Mouse (Mus musculus) stomach, postnatal 0 days (tissue): ENCODE measurements at regions not wholly inside any gene's neighbourhood (a gene's known extent, or its start where the extent isn't known, plus 50 kb on each side); places are given as distances from the start of the nearest gene placed in this dataset.
A peak's percentile ranks its signal among the peaks of the same experiment; 100 is the strongest.

ENCODE experiments used
- ATAC-seq: fragments of 200-750 bp; cut with Nextera tagmentation; 2 replicates; pipeline ENCODE4 v1.8.0; 2017; ENCODE audit not compliant: low FRiP score, low TSS enrichment
- DNase-seq: peaks from one replicate; pipeline ENCODE4 v3.0.0-alpha.2; 2016; ENCODE audit warnings: low spot score
- H3K27ac ChIP-seq: fragments of 300-500 bp; sonication (generic); replicated peaks from 2 replicates; pipeline ENCODE4 v1.5.1; 2014; ENCODE audit warnings: mild to moderate bottlenecking, control low read depth
- H3K27me3 ChIP-seq: fragments of 300-500 bp; sonication (generic); 2 replicates; pipeline ENCODE4 v1.6.1; 2014; ENCODE audit warnings: low read length; ENCODE audit not compliant: control insufficient read depth, insufficient read depth
- H3K36me3 ChIP-seq: fragments of 300-500 bp; sonication (generic); 2 replicates; pipeline ENCODE4 v1.6.1; 2014; ENCODE audit warnings: low read length, mixed read lengths; ENCODE audit not compliant: control insufficient read depth, insufficient read depth
- H3K4me1 ChIP-seq: fragments of 300-500 bp; sonication (generic); replicated peaks from 2 replicates; pipeline ENCODE4 v1.6.1; 2014; ENCODE audit warnings: antibody characterized with exemption; ENCODE audit not compliant: control insufficient read depth, insufficient read depth
- H3K4me2 ChIP-seq: fragments of 300-500 bp; sonication (generic); replicated peaks from 2 replicates; pipeline ENCODE4 v1.6.1; 2014; ENCODE audit warnings: low read depth, mild to moderate bottlenecking, control low read depth, moderate library complexity
- H3K4me3 ChIP-seq: fragments of 300-500 bp; sonication (generic); 2 replicates; pipeline ENCODE4 v1.5.1; 2014; ENCODE audit warnings: low read depth, low read length, control low read depth
- H3K9ac ChIP-seq: fragments of 300-500 bp; sonication (generic); 2 replicates; pipeline ENCODE4 v1.6.1; 2014; ENCODE audit warnings: mild to moderate bottlenecking, low read length, control low read depth, mixed read lengths
- H3K9me3 ChIP-seq: fragments of 300-500 bp; sonication (generic); 2 replicates; pipeline ENCODE4 v1.6.1; 2016; ENCODE audit warnings: low read length; ENCODE audit not compliant: control insufficient read depth
- CTCF ChIP-seq: IDR thresholded peaks from 2 replicates; pipeline ENCODE4 v1.5.1; 2016; ENCODE audit warnings: antibody characterized with exemption, low read depth, mild to moderate bottlenecking, moderate library complexity
- EP300 ChIP-seq: optimal IDR thresholded peaks from 2 replicates; pipeline ENCODE3; 2016; ENCODE audit warnings: antibody characterized with exemption
- WGBS: fragments of 180-500 bp; shearing (Covaris S2); extraction: QIAGEN DNeasy Blood & Tissue Kit; methylation state at CpG from one replicate; pipeline ENCODE4 v1.1.7; 2014; 5-methylcytosine and 5-hydroxymethylcytosine counted together

DNA sequence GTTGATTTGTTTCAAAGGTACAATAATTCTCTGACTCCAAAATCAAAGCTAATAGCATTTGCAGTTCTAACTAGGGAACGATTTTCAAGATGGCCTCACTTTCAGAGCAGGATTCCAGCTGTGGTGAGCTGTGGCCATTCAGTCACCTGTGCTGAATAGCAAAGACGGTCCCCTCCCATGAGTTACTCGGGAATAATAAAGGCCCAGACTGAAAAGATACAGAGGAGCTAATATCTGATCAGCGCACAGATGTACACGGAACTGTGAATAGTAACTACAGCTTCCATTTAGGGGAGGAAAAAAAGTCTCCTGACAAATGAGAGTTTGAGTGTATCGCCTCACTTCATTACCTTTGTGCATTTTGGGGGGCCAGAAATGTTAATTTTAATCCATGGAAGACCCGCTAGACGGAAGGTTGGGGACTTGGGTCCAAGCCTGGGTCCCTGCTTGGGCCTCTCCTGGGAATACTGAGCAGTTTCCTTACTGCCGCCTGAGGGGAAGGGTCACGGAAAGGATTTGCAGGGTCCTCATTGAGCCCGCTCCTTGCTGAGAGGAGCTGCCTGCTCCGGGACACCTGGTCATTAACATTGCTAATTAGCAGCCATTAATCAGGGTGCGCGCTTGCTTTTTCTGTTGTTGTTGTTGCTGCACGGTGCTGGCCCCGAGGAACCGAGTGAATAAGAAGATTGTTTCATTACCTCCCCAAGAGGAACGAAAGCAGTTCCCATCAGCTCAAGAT, 421.2 kb upstream of the Atp11b start:
- H3K9me3 ChIP-seq: no peaks in the 10 kb centered on the region
- no peak overlapping the region for H3K4me2 ChIP-seq
- no peaks in the 10 kb centered on the region for H3K36me3 ChIP-seq
- DNase-seq (no peak), ATAC-seq (no peak)
- no peaks in the 10 kb centered on the region for H3K4me1 ChIP-seq
- H3K4me3 ChIP-seq: no peak overlapping the region
- no peak overlapping the region for H3K27ac ChIP-seq
- TF ChIP-seq CTCF (no peak), EP300 (no peak)
- no peaks in the 10 kb centered on the region for H3K27me3 ChIP-seq
- no peak overlapping the region for H3K9ac ChIP-seq
- WGBS: 50% methylated on average over 18 of the region's 18 CpGs

DNA sequence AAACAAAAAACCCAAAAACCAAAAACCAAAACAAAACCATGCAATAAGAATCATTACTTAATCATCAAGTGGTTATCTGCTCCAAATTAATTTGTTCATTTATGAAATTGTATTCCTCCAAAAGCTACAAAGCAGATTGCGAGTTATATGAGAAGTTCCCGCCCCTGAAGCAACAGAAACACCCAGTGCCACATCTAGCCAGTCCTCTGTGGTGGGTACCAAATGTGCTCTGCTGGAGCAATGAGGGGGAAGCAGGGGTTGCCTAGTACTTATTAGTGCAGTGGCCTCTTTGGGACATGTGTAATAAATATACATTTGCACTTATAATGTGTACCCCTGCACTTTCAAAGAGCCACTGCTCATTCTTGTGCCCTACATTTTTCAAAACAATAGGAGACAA, 419.9 kb upstream of the Atp11b start:
- TF ChIP-seq CTCF (no peak), EP300 (no peak)
- DNase-seq (no peak), ATAC-seq (no peak)
- Histone ChIP-seq H3K4me2 (no peak overlapping the region), H3K4me3 (no peak overlapping the region), H3K27me3 (no peaks in the 10 kb centered on the region), H3K36me3 (no peaks in the 10 kb centered on the region), H3K9ac (no peak overlapping the region), H3K4me1 (no peaks in the 10 kb centered on the region), H3K27ac (no peak overlapping the region), H3K9me3 (no peaks in the 10 kb centered on the region)
- 88% methylated on average over 2 of the region's 2 CpGs for WGBS

DNA sequence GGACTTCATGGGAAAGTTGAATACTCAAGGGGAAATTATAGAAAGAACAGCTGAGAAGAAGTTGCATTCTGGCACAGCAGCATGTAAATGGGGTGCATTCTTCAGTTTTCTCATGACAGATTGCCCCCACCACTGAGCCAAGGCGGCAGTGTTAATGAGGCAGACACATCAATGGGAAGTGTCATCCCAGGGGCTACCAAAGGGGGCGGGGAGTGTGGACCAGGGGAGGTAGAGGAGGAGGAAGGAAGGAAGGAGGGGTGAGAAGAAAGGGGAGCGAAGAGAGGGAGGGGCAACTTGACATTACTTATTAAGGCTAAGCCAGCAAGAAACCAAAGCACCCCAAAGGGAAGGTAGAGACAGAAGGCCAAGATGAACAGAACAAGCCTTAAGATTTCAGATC, 419.4 kb upstream of the Atp11b start:
- 59% methylated on average over 3 of the region's 3 CpGs for WGBS
- H3K9me3 ChIP-seq: no peaks in the 10 kb centered on the region
- H3K9ac ChIP-seq: no peak overlapping the region
- no peak overlapping the region for H3K27ac ChIP-seq
- TF ChIP-seq EP300 (no peak), CTCF (no peak)
- no peak overlapping the region for H3K4me3 ChIP-seq
- DNase-seq: no peak
- H3K4me1 ChIP-seq: no peaks in the 10 kb centered on the region
- H3K27me3 ChIP-seq: no peaks in the 10 kb centered on the region
- no peak overlapping the region for H3K4me2 ChIP-seq
- ATAC-seq: no peak
- H3K36me3 ChIP-seq: no peaks in the 10 kb centered on the region

DNA sequence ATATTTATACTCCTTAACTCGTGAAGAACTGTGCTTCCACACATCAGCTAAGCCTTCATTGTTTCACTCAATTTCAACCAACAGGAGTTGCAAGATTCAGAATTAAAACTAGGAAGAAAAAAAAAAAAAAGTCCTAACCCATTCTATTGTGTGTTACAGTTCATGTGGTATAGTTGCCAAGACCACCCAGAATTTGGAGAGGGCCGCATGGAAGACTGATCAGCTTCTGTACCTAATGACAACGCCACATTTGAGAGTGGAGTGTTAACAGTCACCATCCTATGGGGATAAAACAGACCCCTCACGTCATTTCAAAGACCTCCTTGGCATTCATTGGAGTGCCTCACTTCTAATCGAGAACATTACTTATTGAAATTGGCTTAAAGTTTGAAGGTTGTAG, 418.1 kb upstream of the Atp11b start:
- TF ChIP-seq CTCF (no peak), EP300 (no peak)
- H3K4me1 ChIP-seq: no peaks in the 10 kb centered on the region
- no peak overlapping the region for H3K27ac ChIP-seq
- WGBS: 45% methylated on average over 5 of the region's 5 CpGs
- no peak overlapping the region for H3K4me2 ChIP-seq
- H3K27me3 ChIP-seq: no peaks in the 10 kb centered on the region
- ATAC-seq (no peak), DNase-seq (no peak)
- no peaks in the 10 kb centered on the region for H3K9me3 ChIP-seq
- no peak overlapping the region for H3K4me3 ChIP-seq
- no peaks in the 10 kb centered on the region for H3K36me3 ChIP-seq
- H3K9ac ChIP-seq: no peak overlapping the region

DNA sequence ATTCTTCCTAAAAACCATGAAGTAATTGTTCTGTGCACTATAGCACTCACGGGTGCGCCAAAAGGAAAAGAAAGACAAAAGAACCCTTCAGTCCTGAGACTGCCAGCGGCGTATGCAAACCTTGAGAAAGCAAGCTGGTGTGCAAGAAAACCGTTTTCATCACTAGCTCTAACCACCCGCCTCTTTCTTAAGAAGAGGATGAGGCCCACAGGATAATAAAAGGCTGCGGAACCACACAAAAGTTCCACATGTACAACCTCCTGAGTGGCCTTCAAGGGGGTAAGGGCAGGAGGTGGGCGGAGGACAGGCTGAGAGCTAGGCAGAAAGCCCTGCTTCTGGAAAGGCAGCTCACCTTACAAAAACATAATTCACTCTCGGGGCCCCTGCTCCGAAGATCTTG, 413.4 kb upstream of the Atp11b start:
- peak overlapping the region; percentile 64 for H3K4me2 ChIP-seq
- DNase-seq (no peak), ATAC-seq (no peak)
- no peaks in the 10 kb centered on the region for H3K27me3 ChIP-seq
- 0 out of 2 replicates have a peak overlapping the region, but pooled peaks have one; percentile 50 for H3K9ac ChIP-seq
- peak overlapping the region; percentile 38 for H3K4me3 ChIP-seq
- 0 out of 2 replicates have a peak, but pooled peaks cover 4% of the 10 kb centered on the region for H3K4me1 ChIP-seq
- H3K27ac ChIP-seq: no peak overlapping the region
- TF ChIP-seq CTCF (no peak), EP300 (no peak)
- no peaks in the 10 kb centered on the region for H3K36me3 ChIP-seq
- 18% methylated on average over 10 of the region's 10 CpGs for WGBS
- no peaks in the 10 kb centered on the region for H3K9me3 ChIP-seq

DNA sequence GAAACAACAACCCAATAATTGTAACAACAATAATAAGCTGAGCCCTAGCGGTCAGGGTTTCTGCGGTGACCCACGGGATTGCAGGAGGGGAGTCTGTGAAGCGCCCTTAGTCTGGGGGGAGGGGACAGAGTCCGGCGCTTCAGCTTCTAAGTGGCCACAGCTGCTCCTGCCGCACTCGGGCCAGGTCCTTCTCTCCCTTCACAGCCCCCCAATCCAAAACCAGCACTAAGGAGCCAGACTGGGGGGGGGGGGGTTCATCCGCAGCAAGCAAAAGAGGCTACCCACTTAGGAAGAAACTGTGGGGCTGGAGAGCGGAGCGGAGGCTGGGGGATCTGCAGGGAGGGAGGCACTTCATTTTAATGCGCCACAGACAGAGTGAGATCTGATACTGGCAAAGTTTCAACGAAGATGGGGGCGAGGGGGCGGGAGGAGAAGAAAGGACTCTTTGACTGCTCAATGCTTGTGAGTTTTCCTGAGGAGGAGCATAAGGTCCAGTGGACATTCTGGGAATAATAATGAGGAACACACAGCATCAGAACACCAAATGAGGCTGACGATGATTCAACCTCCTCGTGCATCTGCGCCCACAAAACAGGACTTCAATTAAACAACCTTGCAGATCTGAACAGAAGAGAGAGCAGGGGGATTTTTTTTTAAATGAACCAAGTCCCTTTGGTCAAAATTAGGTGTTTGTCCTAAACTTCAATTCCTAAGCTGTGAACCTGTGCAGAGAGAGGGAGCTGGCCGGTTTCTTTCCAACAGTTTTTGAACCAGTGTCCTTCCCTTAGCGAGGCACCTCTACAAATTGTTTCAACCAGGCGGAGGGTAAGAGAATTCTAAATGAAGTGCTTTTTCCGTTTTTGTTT, 412.7 kb upstream of the Atp11b start:
- Histone ChIP-seq H3K36me3 (no peaks in the 10 kb centered on the region), H3K4me2 (peak overlapping the region; percentile 64), H3K27me3 (no peaks in the 10 kb centered on the region), H3K4me1 (0 out of 2 replicates have a peak, but pooled peaks cover 4% of the 10 kb centered on the region), H3K27ac (no peak overlapping the region), H3K4me3 (peak overlapping the region; percentile 38), H3K9me3 (no peaks in the 10 kb centered on the region), H3K9ac (peak overlapping the region; percentile 50)
- ATAC-seq (no peak; the same call in 1 of the 2 replicates), DNase-seq (peak; percentile 39)
- TF ChIP-seq CTCF (peak; percentile 14; the same call in 1 of the 2 replicates), EP300 (no peak)
- 10% methylated on average over 22 of the region's 22 CpGs for WGBS
